Mouse (Mus musculus) right cerebral cortex, postnatal 10 days (tissue): ENCODE results near the gene Akip1.
A peak's percentile ranks its signal among the peaks of the same experiment; 100 is the strongest.

Source experiments
- DNase-seq, 2 experiments: peaks; one replicate each; pipeline ENCODE4 v3.0.0; 2021; ENCODE audit warnings: low spot score in 2 of 2

The Akip1 gene

DNA sequence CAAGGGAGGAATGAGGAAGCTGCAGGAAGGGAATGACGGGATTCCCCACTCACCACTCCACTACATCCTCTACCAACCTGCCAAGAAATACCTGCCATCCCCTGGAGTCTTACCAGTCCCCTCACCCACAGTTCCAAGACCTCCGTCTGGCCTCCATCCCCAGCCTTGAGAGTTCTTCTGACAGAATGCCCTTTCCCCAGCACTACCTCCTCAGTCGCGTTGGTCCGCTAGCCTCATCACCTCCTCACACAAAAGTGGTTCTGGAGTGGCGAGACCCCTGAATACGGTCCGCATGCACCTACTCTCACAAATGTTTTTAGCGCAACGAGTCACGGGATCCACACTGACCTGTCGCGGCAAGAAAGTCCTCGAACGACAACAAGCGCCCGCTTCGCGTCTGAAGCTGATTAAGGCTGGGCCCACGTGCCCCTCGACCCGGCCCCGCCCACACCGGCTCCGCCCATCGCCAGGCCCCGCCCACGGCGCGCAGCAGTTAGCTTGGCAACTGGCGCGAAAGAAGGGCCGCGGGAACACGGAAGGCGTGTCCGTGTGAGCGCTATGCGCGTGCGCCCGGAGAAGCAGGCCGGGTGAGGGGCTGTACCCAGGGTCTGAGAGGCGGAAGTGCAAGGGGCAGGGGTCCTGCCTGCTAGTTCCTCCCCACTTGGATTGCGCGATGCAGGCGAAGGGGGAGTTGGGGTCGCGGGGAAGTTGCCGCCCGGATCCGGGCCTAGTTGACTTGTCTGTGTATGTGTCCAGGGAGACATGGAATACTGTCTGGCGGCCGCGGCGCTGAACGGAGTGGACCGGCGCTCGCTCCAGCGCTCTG, at the start of gene Akip1, which contains the start of gene St5:
Akip1 (plus strand) TSS at position 501 of the 826 bp plus-strand sequence.
St5 (minus strand) TSS at position 416 of the 826 bp plus-strand sequence.
- peak; percentile 95 to 96 for DNase-seq

DNA sequence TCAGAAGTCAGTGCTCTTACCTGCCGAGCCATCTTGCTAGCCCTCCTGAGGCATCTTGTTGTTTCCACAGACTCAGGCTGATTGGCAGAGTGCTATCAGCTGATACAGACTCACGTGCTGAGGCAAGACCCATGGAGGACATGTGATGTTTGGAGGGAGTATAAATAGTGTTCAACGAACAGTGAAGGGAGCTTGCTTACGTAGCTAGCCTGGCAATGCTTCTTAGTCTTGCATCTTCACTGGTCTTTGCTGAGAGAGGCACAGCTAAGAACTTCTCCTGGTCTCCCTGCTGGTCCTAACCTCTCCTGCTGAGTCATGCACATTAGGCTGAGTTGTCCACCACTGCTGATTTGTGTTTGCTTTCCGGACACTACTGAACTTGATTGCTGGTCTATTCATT, 48.6 kb upstream of the Akip1 start:
- DNase-seq = no peak

DNA sequence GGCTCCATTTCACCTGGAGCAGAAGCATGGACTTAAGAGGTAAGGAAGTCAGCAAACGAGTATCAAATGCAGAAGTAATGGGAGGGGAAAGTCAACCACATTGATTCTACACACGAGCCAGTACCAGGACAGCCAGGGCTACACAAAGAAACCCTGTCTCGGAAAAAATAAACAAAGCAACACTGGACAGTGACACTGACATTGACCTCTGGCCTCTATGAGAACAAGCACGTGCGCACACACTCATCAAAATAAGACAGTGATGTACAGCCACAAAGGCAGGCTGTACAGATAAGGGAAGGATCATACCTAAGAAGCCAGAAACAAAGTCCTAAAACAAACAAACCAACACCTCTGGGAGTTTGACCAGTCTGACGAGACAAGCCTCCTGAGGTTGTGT, 45.6 kb upstream of the Akip1 start:
- DNase-seq = no peak

DNA sequence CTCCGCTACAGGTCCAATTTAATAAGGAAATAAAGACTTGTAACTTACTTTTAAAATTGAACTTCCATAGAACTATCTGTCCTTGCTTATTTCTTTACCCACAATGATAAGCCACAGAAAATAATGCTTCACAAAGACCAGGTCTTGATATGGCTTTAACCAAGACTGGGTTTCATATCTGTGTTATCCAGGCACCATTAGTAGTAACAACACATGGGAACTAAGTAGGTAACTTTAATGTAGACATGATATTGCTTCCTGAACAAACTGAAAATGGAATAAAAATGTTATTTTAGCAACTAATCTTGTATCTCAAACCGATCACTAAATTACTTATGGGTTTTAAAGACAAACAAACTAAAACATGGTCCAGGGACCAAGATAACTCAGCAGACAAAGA, 44.2 kb upstream of the Akip1 start:
- no peak for DNase-seq

DNA sequence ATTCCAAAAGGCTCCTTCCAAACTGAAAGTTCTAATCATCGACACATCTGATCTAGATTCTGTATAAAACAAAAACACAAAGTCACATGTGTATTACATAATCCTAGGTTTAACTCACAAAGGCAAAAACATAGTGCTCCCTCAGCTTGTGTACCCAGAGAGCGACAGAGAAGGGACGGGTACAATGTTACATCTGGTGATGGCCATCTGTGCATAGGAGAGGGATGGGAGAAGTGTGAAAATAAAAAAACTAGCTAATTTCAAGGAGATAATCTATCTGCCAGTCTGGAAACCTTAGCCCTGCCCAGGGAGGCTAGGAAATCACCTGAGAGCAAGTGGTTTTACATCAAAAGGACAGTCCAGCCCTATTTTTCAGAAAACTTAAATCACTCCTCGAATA, 40.9 kb upstream of the Akip1 start:
- no peak for DNase-seq

DNA sequence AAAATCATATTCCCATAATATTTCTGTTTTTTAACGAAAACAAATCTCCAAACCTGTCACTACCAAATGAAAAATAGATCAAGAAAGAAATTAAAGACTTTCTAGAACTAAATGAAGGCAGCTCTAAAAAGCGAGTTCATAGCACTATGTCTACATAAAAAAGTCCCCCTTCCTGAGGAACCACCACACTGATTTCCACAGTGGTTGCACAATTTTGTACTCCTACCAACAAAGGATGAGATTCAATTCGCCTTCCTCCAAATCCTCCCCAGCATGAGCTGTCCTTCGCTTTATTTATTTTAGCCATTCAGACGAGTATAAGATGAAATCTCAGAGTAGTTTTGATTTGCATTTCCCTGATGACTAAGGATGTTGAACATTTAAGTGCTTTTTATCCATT, 36.8 kb upstream of the Akip1 start:
- no peak for DNase-seq

DNA sequence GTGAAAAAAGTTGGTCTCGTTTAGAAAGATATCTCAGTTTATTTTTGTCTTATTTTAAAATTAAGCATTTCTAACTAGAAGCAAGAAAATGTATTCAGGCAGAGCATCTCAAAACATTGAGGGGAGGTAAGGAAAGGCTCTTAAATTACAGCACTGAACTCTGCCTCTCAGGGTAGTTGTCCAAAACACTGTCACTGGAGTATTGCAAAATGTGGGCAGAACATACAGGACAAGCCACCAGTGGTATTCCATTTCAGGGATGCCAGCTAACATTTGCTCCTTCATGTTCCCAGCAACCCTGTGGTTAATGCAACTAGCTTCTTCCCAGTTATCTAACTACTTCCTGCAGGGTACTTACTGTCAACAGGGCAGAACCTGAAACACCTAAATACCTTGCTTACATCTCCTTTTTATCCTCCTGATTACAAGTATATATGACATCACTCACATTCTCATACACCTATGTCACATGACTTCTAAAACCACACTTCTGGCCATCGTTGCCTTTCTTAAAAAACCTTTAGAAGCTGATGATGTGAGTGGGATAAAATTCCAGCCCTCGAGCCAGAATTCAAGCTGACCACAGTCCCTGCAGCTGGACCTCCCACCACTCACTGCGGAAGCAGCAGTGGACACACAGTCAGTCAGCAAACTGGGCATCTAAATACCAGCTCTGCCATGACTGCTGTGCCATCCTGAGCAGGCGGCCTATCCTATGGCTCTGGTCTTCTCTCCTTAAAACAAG, 33.9 kb upstream of the Akip1 start:
- no peak for DNase-seq

DNA sequence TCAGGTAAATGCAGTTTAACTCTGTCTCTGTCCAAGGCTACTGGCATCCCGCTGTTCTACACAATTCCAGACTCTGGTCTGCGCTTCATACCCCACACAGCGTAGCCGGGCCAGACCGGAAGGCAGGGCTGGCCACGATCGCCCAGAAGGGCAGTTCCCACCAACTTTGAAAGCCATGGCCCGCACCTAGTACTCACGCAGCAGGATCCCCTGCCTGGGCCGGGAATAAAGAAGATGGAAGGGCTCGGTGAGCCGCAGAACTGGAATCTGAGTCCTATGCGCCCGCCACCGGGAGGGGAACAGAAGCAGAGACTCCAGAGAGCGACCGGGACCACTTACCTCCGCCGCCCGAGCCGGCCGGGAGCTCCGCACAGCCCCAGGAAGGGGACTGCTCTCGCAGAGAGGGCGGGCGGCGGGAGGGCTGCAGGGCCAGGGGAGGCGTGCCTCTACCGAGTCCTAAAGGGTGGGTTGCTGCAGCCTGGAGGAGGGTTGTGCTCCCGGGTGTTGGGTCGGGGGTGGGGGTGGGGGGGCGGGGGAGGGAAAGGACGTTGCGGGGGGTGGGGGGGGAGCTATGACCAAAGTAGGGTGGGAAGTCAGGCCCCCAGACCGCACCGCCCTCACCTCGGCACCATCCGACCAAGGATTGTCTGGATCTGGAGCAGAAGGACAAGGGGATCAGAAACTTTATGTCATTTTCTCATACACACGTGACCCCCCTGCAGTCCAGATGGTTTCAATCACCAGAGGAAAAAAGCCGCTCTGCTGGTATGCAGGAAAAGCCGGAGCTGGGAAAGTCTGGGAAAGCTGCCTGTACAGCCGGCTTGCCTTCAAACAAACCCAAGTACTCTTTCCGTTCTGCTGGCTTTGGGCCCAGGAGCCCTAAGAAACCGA, 31.7 kb upstream of the Akip1 start:
- DNase-seq = peak; percentile 90 to 93

DNA sequence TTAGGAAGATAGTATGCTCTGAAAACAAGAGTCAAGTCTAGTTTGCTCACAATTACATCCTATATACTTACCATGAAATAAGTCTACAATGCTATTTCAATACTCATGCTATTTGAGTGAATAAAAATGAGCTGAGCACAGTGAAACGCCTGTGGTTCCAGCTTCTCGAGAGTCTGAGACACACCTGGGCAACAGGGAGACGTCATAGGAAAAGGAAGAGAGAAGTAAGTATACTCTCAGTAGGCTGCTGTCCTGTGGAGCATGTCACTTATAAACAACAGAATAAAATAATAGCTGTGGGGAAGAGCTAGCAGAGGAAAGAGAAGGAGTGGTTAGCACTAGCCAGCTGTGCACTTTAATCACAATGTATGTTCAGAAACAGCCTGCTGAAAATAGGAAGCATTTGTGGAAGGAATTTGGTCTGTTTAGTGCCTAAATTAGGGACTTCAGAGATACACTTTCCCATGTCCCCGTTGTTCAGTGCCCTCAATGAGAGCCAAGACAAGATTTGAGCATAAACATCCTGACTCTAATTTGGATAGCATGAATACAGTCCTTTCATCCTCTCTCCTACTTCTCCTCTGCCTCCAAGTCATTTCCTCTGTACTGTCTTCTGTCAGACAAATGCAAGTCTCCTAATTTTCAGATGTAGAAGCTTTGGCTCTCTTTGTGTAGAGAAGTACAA, 28.4 kb upstream of the Akip1 start:
- no peak for DNase-seq

DNA sequence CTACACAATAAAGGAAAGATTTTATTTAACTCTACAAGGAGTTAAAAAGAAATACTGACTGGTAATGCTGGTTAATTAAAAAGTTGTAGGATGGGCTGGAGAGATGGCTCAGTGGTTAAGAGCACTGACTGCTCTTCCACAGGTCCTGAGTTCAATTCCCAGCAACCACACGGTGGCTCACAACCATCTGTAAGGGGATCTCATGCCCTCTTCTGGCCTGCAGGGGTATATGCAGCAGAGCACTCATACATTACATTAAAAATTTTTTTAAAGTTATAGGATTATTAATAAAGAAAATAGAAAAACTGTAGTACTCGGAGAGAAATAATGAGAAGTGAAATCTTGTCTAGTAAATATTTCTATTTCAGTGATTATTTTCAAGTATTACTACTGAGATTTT, 23.2 kb upstream of the Akip1 start:
- DNase-seq = no peak

DNA sequence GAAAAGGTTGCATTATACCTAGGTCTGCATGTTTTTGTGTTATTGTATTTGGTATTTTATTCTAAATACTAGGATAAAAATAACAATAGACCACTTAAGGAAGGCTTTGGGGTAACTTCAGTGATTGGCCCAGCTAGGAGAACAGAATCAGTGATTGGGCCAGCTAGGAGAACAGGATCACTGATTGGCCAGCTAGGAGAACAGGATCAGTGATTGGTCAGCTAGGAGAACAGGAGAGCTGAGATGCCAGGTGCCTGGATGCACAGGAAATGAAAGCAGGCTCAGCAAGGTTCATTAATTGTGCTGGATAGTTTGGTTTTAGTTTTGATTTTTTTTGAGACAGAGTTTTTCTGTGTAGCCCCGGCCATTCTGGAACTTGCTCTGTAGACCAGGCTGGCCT, 22.6 kb upstream of the Akip1 start:
- no peak for DNase-seq

DNA sequence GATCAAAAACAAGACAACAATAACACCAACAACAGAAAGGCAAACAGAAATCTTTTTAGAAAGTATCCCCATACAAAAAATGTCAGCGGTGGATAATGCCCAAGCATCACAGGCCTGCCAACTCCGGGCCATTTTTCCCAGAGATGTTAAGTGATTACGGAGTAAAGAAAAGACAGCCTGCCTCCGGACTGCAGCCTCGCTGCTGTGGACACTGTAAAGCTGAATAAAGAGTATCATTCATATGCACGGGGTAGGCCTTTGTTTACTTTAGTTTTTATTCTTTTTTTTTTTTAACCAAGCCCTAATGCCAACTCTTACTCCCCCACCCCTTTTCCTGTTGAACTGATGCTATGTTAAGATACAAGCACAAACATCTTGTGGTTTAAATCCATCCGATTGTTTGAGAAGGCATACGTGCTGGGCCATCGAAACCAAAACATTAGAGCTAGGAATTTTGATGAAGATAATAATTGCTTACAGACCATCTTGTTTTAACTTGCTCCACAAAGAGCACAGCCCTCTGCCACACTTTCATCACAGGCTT, 16.8 kb upstream of the Akip1 start:
- DNase-seq = no peak

DNA sequence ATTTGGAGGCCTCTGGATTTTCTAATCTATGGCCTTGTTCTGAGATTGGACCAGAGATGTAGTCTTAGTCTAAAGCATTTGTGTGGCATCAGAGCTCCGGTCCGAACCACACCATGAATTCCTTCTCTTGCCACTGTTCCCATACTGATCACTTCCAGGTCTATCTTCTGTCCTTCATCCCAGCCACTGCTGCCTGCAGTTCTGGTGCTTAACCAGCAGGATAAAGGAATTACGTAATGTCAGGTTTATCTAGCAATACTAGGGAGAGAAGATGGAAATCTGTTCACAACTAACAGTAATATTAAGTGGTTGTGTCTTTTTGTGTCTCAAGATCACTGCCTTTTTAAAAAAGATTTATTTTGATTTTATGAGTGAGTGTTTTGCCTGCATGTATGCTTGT, 13.4 kb upstream of the Akip1 start:
- no peak for DNase-seq

DNA sequence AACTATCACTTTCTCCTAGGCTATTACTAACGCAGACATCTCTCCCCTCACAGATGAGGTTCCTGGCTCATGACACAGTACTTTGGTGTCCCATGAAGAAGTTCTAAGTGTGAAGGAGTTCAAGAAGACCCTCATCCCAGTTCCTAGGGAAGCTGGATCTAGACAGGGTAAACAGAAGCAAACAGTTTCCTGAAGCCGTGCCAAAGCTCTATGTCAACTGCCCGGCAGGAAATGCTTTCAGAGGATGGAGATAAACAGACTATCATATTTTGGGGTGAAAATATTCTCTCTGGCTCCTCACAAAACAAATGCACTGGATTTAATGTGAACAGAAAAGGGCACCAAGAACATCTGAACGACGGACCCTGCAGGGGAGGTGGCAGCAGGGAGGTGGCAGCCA, 12.5 kb upstream of the Akip1 start:
- no peak for DNase-seq

DNA sequence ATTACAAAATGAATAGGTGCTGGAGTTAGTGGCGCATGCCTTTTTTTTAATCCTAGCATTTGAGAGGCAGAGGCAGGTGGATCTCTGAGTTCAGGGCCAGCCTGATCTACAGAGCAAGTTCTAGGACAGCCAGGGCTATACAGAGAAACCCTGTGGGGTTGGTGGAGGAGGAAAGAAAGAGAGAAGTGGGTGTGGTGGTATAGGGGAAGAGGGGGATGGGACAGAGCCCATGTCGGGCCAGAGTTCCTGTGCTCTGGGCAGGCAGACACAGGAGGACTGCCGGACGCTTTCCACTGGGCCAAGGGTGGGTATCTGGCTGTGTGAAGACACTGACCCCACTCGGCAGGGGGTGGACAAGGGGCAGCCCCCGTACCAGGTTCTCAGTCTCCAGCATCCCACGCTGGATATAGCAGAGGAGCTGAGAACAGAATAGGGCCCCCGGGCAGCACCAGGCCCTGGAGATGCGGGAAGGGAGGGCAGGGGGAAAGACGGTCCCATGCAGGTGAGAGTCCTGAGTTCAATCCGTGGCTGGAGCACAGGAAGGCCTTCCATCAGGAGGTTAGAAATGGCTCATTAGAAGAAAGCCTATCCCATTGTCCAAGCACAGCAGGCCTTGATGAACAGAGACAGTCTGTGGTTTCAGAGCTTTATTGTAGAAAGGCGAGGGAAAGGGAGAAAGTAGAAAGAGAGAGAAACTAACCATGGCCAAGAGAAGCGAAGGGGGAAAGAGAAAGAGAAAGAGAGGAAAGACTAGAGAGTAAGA, 8.7 kb upstream of the Akip1 start:
- DNase-seq = no peak

DNA sequence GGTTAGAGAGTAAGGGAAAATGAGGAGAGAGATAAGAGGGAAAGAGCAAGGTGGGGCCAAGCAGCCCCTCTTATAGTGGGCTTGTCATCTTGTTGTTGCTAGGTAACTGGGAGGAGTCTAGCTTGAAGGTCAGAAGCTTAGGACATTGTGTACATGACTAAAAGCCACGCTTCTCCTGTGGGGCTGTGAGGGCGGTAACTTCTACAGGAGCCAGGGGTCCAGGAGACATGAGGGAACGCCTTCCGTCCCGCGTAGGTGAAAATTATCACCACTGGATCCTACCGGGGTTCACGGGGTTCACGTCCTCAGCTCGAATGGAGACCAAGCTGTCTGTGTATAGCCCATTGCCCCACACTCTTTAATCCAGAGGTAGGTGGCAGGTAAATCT, 8.2 kb upstream of the Akip1 start:
- no peak for DNase-seq

DNA sequence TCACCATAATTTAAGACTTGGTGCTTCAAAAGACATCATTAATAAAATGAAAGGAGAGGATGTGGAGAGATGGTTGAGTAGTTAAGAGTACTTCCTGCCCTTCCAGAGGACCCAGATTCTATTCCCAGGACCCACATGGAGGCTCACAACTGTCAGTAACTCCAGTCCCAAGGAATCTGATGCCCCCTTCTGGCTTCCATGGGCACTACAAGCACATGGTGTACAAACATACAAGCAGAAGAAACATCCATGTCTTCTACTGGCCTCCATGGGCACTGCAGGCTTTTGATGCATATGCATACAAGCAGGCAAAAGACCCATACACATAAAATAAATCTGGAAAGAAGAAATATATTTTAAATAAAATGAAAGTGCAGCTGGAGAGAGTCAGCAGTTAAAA, 3.3 kb upstream of the Akip1 start:
- no peak for DNase-seq

DNA sequence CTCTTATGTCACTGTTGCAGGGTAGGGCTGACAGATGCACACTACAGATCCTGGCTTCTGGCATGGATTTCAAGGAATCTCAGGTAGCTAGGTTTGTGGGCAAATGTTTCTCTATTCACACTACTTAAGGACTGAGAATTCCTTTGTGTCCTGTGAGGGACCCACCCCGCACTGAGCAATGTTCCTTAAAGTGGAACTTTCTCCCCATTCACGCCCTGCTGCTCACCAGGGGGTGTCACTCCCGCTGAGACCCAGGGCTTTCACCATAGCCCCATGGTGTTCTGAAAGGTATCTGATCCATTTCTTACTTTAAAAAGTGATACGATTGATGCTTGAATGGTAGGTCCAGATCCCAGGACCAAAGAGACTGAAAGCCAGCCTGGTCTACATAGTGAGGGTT, 769 bp upstream of the Akip1 start:
- DNase-seq = no peak

DNA sequence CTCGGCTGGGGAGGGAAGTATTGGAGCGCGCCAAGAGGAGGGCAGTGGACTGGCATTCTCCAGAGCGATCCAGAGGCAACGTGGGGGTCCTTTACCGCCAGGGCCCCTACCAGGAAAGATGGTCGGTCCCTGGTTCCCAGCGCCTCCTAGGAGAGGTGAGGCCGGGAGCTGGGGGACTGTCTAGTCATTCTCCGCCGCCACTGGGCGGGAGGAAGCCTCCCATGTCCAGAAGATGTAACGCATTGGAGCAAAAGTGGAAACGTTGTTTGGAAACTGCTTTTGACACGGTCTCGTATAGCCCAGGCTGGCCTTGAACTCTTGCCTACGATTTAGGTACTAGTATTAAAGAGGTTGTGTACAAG, 507 bp downstream of the Akip1 start:
- no peak for DNase-seq

DNA sequence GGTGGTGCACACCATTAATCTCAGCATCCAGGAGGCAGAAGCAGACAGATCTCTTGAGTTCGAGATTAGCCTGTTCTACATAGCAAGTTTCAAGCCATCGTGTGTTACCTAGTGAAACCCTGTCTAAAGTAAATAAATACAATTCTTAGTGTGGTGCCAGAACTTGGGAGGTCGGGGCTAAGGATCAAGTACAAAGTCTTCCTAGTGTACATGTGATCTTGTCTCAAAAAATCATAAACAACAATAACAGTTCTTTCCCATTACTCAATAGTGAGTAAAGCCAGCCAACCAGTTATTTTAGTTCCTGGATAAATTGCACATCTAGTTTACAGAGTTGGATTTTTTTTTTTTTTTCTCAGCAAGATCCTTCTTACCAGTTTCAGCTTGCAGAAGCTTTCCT, 971 bp downstream of the Akip1 start:
- no peak for DNase-seq
